Mouse (Mus musculus) thymus, postnatal 14 days (tissue): Measurements from ENCODE around the gene Endou.

Source experiments
- DNase-seq: peaks from one replicate; pipeline ENCODE4 v3.0.0; 2021

Gene Endou

DNA sequence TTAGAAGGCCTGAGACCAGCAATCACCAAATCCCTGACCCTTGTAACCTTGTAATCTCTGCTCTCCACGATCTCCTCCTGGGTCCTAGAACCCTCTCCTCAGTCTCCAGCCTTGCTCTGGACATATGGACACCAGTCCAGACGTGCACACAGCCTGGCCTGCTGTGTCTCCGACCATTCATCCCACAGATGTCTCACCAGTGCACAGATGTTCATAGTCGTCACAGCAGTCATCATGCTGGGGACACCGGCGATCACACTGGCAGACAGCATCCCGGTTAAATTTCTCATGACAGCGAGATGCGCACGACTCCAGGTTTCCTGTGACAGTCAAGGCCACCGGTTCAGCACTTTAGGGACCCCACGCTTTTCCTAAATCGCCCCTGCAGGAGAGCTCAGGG, 4.8 kb downstream of the Endou start:
- peak; percentile 33 for DNase-seq

DNA sequence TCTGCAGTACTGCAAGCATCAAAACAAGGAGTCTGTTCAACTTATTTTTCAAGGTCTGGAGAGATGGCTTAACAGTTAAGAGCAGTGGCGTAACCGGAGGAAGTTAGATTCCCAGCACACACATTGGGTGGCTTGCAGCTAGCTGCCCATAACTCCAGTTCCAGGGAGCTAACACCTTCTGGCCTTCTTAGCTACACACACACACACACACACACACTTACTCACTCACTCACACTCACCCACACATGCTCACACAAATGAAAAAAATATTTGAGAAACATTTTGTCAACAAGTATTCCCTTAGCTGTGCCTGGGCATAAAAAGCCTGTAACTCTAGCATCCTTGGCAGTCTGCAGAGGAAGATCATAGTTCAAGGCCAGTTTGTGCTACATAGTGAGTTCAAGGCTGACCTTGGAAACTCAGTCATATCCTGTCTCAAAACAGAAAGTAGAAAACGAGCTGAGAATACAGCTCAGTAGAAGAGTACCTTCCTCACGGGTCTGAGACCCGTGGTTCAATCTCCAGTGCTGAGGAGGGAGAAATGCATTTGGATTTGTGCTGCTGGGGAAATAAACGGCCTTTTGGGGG, 5.8 kb downstream of the Endou start:
- peak; percentile 41 for DNase-seq

DNA sequence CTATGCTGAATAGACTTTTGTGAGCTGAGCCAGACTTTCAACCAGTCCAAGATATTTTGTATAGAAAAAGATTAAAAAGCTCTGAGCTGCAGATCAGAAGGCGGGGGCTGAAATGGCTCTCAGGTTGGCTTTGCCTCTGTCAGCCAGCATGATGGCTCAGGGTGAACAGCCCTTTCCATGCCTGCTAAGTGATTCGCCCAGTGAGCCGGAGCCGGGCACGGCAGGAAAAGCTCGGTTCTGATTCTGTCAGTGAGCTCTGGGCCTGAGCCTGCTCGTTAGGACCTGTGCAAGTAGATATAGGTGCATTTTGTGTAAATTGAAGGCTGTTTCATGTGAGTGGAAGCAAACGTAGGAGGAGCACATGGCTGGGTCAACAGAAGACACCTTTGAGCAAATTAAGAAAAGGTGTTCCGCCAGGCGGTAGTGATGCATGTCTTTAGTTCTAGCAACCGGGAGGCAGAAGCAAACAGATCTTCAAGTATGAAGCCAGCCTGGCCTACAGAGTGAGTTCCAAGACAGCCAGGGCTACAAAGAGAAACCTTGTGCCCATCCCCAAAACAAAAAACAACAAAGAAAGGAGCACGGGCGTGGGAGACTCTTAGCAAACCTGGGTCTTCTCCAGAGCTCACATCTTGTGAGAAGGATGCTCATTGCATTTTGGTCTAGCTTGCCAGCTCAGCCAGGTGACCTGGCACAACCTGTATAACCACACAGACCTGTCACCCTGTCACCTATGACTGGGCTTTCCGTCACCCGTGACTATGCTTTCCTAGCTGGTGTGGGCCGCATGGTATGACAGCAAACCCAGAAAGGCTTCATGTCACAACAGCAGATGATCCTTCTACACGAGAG, 6.6 kb downstream of the Endou start:
- DNase-seq = peak; percentile 34

DNA sequence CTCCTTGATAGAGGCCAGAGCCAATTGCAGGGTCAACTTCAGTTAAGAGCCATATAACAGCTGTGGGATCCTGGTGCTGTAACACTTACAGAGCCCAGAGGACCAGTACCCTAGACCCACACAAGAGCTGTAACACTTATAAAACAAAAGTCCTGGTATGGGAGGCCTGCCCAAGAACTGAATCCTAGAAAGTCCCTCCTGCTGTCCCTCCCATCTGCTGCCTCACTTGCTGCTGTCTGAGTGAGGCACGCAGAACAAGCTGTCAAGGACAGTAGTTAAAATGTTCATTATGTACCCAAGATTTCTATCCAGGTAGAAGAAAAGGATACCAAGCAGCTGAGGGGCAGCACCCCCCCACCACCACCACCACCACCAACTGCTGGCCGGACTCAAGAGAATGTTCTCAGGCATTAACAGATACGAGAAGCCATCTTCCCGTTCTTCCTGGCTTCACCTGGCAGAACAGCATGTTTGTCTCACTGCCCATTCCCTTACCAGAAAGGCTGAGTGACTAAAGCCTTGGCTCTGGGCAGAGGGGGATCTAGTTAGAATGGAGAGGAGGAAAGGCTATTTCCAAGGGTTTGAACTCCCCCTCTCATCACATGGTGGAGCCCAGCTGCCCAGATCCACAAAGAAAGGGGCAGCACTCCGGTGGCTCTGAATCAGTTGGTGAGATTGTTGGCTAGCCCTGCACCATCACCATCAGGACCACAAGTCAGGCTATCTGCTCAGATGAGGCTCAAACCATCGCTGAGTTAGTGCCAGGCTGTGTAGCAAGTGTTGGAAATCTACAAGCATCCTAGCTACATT, 7.4 kb downstream of the Endou start:
- DNase-seq = no peak

DNA sequence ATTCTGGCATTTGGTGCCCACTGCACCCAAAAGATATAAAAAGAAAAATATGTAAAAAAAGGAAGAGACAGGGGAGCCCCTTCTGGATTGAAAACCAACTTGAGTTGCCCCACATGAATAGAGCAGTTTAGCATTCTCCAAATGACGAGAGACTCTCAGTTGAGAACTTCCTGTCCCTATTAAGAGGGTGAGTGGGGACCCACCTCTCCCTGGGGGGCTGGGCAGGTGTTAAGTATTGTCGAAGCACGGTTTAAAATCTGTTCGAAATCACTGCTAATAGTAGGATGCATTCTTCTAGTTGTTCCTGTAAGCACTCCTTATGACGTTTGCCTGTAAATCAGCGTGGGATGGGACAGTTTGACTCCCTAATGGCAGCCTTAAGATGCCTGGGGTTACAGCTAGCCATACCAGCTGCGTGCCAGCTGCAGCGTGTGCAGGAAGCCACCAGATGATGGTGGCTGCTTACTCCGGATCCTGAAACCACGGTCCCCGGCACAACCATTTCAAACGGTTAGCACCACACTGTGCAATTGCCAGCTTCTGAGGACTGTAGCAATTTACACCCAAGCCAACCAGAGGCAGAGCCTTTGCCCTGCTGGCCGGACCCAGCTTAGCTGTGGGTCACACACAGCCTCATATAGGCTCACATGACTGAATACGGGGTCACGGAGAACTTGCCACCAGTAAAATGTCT, 10.0 kb downstream of the Endou start:
- peak; percentile 86 for DNase-seq

DNA sequence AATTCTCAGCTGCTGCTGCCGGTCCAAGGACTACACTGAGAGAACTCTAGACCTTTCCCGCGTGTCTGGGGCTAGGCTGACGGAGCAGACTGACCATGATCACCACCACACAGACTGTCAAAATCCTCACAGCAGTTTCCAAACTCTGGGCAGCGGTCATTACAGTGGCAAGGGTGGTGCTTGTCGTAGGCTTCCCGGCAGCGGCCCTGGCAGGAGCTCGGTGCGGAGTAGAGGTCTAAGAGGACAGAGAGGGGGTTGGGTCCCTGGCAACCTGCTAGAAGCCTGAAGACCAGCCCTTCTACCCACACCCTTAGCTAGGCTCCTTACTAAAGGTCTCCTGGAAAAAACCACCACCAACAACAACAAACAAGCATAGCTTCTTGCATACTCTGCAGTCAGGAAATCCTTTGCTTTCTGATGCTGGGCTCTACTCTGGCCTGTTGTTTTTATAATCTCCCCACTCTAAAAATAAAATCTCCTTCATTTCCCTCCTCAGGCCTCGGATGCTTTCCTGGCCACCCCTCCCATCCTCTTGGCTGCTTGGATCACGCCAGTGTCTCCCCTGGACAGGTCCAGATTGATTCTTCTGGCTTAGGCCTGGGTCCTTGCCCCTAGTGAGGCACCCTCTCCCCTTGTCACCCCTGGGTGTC, 11.0 kb downstream of the Endou start:
- DNase-seq = peak; percentile 43

DNA sequence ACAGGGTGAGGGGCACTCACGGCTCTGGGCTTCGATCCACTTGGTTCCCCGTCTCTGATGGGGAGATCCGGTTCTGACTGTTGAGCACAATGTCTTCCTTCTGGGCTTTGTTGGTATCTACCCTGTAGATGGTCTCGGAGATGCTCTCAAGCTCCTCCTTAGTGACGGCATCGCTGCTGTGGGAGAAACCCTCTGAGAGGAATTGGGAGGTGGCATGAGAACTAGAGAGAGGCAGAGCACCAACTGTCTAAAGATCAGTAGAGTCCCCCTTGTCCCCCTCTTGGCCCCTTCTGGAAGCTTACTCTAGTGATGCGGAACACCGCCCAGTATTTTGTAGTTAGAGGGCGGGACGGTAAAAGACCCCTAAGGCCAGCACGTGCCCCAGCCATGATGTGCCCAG, 11.6 kb downstream of the Endou start:
- peak; percentile 37 for DNase-seq

DNA sequence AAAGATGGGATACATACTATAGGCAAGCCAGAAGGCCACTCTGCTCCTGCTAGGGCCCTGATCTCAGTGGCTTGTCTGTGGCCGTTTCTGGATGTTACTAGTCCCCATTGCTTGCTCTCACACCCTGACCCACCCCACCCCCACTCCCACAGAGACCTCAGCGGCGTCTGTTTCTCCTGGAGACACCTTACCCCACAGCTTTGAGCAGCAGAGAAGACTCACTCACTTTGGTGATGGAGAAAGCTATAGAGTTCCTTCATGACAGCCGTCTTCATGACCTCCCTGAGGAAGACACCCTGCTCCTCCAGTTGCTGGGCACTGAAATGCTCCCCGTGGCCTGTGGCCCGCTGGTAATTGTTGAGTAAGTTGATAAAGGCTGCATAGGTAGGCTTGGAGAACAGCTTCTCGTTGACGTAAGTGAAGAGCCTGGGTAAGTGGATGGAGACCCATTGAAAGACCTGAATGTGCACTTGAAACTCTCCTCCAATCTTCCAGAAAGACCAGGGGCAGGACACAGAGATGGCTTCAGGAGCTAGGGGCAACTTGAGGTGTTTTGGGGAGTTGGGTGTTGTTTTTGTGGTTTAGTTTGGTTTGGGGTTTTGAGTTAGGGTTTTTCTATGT, 12.5 kb downstream of the Endou start:
- DNase-seq = peak; percentile 38

DNA sequence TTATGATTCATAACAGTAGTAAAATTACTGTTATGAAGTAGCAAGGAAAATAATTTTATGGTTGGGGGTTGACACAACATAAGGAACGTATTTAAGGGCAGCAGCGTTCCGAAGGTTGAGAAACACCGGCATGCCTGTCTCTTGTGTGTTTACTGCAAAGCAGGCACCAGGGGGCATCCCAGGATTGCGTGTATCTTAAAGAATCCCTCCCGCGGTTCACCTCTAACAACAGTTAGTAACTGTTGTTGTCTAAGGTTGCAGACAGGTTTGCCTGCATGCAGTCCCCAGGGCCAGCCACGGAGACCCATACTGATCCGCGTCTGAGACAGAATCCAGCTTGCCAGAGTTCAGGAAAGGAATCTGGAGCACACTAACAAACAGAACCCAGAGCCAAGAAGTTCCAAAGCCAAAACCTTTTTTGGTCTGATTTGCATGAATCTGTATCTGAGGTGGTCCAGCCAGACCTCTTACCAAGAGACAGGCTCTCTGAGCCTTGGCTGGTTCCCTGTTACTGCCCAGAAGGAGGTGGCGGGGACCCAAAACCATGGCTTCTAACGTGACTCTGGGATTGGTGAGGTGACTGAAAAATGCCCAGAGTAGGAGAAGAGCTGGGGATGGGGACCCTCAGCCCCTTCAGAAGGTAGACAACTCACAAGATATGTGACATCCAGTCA, 13.1 kb downstream of the Endou start:
- DNase-seq = peak; percentile 87

DNA sequence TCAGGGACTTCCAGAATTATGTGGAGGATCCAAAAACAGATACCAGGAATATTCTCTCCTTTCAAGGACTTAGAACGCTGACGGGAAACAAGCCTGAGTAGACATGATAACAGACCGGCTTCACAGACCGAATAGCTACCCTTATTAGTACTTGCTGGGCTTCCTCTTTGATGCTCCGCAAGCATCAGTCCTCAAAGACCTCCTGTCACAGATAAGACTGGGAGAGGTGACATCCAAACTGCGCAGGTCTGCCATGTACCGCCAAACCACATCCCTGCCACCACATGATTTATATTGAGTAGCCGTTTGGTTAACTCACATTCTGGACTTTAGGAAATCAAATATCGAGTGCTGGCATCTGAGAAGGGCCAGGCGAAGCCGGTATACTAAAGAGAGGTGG, 14.4 kb downstream of the Endou start:
- DNase-seq = no peak

DNA sequence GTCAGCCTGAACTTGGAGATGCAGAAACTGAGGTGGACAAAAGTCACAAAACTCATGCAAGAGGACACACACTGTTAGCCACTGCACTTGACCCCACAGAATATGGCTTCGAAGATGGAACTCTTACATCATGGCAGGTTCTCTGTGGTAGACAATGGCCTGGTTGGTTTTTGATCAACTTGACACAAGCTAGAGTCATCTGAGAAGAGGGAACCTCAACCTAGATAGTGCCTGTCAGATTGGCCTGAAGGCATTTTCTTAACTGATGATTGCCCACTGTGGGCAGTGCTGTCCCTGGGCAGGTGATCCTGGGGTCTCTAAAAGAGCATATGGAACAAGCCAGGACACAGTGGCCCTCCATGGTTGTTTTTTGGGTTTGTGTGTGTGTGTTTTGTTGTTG, 15.4 kb downstream of the Endou start:
- DNase-seq = no peak

DNA sequence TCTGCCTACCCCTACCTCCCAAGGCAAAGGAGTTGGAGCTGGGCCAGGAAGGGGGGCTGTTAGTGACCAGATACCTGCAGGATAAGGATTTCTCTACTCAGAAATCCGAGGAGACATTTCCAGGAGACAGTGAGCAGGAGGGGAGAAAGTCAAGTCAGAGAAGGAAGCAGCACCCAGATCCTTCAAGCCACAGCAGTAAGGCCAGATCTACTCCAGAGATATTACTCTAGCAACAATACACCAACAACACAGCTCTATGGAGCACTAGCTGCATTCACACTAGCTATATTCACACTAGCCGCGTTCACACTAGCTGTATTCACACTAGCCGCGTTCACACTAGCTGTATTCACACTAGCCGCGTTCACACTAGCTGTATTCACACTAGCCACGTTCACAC, 16.1 kb downstream of the Endou start:
- no peak for DNase-seq

DNA sequence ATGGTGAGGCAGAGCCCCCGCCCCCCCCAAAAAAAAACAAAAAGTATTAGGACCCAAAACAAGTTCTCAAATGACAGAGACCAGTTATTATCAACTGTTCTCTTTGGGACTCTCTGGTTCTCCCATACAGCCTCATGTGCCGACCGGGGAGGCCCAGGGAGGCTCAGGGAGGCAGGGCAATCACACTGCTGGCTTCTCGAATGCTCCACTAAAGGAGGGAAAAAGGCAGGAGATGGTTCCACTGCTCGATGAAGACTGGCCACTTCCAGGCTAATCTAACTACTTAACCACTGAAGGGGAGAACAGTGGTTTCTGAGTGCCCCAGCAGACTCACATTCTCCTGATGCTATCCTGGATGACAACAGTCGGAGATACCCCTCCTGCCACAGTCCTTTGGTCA, 18.6 kb downstream of the Endou start:
- no peak for DNase-seq

DNA sequence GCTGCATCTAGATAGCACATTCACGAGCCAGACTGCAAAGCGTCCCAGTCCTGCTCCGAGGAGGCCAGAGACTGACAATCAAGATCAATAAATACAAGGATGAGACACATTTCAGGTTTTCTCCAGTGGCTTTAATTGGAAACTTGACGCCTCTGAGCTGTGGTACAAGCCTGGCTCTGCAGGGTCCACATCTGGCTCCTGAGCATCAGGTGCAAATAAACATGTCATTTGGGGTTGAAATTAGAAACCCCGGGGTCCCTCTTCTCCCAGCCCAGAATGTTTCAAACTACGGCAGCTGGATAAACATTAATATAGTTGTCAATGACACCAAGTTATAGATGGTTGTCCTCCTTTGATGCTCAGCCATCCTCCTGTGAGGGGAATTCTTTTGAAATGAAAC, 20.2 kb downstream of the Endou start:
- no peak for DNase-seq

DNA sequence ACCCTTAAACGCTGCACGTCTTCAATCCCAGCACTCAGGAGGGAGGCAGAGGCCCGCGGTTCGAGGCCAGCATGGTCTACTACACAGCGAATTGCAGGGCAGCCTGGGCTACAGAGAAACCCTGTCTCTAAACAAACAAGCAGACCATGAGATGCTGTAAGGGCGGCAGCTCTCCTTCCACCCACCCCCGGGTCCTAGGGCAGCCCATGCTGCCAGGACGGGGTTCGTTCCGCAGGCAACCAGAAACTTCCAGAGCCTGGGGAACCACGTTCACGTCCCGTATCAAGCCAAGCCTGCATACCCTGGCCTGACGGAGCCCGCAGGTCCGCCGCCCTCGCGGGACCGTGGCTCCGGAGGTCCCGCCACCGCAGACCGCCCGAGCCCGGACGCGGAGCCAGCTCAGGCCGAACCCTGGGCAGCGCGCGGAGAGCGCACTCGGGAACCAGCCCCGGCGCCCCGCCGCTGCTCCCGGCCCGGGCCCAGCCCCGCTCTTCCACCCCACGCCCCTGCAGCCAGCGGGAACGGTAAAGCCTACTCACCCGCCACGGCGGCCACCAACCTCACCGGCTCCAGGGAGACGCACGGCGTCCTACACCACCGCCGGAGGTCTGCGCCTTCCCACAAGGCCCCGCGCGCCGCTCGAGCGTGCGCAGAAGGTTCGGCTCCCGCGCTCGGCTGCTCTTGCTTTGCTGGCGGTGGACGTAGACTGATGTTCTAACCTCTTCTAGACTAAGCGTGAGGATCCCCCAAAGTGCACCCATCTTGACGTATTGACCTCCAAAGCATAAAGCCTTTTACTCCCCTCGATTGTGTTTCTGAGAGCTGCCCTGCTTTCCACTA, 25.7 kb downstream of the Endou start, which contains the start of gene Rpap3:
Gene Rpap3 (minus strand): TSS at position 615 of the 840 bp plus-strand sequence.
- DNase-seq = peak; percentile 91

DNA sequence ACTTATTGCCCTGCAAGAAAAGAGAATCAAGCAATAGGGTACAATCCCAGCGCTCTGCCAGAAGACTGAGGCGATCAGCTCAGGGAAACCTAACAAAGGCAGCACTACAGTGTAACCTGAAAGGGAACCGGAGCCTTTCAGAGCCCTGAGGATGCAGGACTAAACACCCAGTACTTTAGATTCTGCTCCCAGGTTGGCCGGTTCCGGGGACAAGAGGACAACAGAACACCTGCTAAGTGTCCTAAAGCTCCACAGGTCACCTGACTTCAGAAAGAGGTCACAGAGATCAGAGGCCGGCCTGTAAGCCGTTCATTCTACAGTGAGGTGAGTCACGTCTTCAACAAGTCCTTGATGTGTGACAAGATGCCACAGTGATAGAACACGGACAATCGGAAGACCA, 34.5 kb downstream of the Endou start:
- no peak for DNase-seq

DNA sequence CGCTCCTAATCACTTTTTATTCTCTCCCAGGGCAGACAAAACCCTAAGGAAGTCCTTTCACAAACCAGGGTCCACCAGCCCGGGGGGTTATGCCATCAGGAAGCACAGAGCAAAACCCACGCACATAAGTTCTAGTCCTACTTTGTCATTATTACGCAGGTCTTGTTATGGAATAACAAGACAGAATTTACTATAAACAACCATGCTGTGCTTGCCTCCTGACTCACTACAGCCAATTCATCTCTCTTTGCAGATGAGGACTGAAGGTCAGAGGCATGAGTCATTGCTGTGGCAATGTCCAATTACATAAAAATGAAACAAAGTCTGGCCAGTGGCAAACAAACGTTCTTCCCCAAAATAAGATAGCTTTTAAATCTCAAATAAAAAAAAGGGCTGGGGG, 37.7 kb downstream of the Endou start:
- DNase-seq = no peak

DNA sequence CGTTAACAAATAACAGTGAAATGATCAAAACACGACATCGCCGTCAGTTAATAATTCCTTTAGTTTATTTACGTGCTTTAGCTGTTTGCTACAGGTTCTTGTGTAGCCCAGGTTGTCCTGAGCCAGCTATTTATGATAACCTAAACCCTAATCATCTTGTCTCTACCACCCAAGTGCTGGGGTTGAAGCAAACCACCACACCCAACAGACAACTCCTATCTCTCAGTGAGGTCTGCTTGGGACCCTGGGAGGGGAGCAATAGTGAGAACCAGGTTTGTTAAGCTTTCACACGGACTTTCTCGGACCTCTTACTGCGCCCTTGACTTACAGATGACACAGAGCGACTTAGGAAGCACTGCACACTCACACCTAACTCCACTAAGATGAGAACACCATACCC, 47.0 kb downstream of the Endou start:
- DNase-seq = no peak

DNA sequence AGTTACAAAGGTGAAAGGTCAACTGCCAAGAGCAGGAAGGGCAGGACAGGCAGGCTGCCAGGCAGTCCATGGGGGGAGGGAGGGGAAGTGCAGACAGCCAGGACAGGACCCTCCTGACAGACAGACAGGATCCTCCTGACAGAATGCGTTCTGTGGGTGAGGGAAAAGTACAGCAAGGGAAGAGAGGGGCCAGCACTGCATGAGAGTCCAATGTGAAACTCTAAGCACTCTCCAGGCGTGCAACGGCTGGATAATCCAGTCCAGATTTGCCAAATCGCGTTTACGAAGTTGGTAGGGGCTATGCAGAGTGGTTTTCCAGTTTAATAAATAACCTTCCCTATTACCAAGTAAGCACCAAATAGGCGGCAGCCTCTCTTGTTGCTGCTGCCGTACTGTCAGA, 49.1 kb downstream of the Endou start:
- no peak for DNase-seq

DNA sequence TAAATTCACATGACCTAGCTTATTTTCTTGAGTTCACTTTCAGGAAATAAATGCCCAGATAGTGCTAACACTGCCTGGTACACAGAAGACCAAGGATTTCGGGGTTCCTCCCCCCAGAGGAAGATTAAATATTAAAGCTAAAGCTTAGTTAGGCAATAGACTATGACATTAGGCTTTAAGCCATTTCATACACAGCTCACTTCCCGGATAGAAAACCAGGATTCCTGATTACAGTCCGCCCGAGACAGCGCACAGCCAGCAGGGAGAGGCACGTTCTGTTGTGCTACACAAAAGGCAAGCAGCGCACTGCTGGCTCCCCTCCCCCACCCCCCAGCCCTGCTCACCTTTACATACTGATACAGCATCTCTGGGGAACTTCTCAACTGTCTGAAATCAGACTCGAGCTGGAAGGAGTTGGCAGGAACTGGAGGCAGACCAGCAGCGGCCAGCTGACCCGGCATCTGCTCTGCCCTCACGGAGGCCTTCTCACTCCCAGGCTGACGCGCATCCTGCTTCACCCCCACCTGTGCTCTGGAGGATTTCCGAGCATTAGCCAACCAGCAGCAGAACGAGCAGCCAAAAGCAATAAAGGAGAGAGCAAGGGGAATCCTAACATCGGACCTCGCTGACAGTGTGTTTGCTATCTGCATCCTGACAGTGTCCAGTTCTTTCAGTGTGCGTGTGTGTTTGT, 51.0 kb downstream of the Endou start:
- DNase-seq = no peak
